Mouse (Mus musculus) layer of hippocampus, adult 8-10 months (tissue): ENCODE measurements around the gene Krt1. TPM values are rescaled to one million over a fixed set of nuclear protein-coding genes. Genes with fewer than 3 reads are reported as not detected.

ENCODE experiments used
- DNase-seq, 2 experiments: peaks; one replicate each; pipeline ENCODE4 v3.0.0; 2022; ENCODE audit warnings: low spot score in 2 of 2
- microRNA-seq, 2 experiments: library from miRNA; unstranded; fragments of <30 nt; microRNA quantifications; one replicate each; pipeline ENCODE4 v1.2.0; 2022
- total RNA-seq, 4 experiments: library from RNA; stranded (reverse); gene quantifications; 2 replicates each; pipeline ENCODE4 v1.2.4; 2022

Krt1 gene
- total RNA-seq, 4 experiments from 2014 or later = 2.3 to 4.2 (median 3.6) TPM

- DNase-seq = peak in 1 of 2 experiments; percentile 42
These were observed 32.7 kb downstream of the Krt1 start, which contains the start of gene Krt2 for GRCm38 (mm10) chr15:101817875-101818274. Krt2 (minus strand) TSS chr15:101818169.

- DNase-seq = peak in 1 of 2 experiments; percentile 41
These were observed 47.4 kb downstream of the Krt1 start for GRCm38 (mm10) chr15:101803052-101803822.

GRCm38 (mm10) chr15:101802296-101802835 is 48.2 kb downstream of the Krt1 start, which contains the start of gene Krt73:
Krt73 (minus strand) TSS chr15:101802346.
- DNase-seq = no peak

Small RNA genes lying within 50 kb of the gene (microRNA-seq; reads per million reads assigned to microRNA genes)
- 0 reads per million in 2 experiments for gene Gm44356

Other genes with a start within 250 kb of the Krt1 start
- gene Gm5414, start 222.6 kb downstream of the Krt1 start, total RNA-seq = not detected
- gene Gm5478, start 203.4 kb downstream of the Krt1 start, total RNA-seq = not detected
- gene Krt6b, start 170.5 kb downstream of the Krt1 start, total RNA-seq = not detected
- not detected for gene Krt6a, start 156.5 kb downstream of the Krt1 start, total RNA-seq
- gene Krt5, start 137.9 kb downstream of the Krt1 start, total RNA-seq = under 1 TPM; 0.35 to 0.61 (median 0.53) TPM
- not detected for gene Krt71, start 107.7 kb downstream of the Krt1 start, total RNA-seq
- not detected for gene Krt72, start 64.3 kb downstream of the Krt1 start, total RNA-seq
- gene Krt73, start 48.4 kb downstream of the Krt1 start, total RNA-seq = 1 to 10 TPM; 4.4 to 6.8 (median 6.1) TPM
- gene Krt2, start 32.6 kb downstream of the Krt1 start, total RNA-seq = 1 to 10 TPM; 6.2 to 8.9 (median 7.9) TPM
- gene Krt77, start 18.9 kb upstream of the Krt1 start, total RNA-seq = 10 to 100 TPM; 12.2 to 16.2 (median 14.6) TPM
- not detected for gene Krt76, start 42.1 kb upstream of the Krt1 start, total RNA-seq
- not detected for gene Krt4, start 73.9 kb upstream of the Krt1 start, total RNA-seq
- under 1 TPM in 3 of 4 experiments, not detected in 1; 0.18 to 0.41 (median 0.21) TPM for gene Krt79, start 89.5 kb upstream of the Krt1 start, total RNA-seq
- not detected for gene Krt78, start 103.5 kb upstream of the Krt1 start, total RNA-seq
- gene Krt8, start 153.7 kb upstream of the Krt1 start, total RNA-seq = under 1 TPM in 3 of 4 experiments, not detected in 1; 0.22 to 0.56 (median 0.43) TPM
- gene Krt18, start 177.4 kb upstream of the Krt1 start, total RNA-seq = 1 to 10 TPM in 2 of 4 experiments, under 1 TPM in 1, not detected in 1; 0.23 to 2.4 (median 2.3) TPM
- 100 to 1,000 TPM; 175 to 212 (median 192) TPM for gene Eif4b, start 223.0 kb upstream of the Krt1 start, total RNA-seq
- 10 to 100 TPM; 22.4 to 26.9 (median 24.8) TPM for gene Tns2, start 249.6 kb upstream of the Krt1 start, total RNA-seq